Mouse (Mus musculus) heart, embryonic 11.5 days (tissue): ENCODE data around the gene Matn3. TPM values are rescaled to one million over a fixed set of nuclear protein-coding genes. Genes with fewer than 3 reads are reported as not detected.
"Not testable (repeated sequence)": the region's sequence is repeated elsewhere in the genome, so short reads cannot be mapped to it uniquely, and the experiment has no call there.

Experiments used
- ATAC-seq: fragments of 200-750 bp; cut with Nextera tagmentation; replicated peaks from 2 replicates; pipeline ENCODE4 v1.8.0; 2017; ENCODE audit warnings: moderate library complexity; ENCODE audit not compliant: insufficient number of reproducible peaks, low FRiP score, low TSS enrichment
- H3K27ac ChIP-seq: fragments of 300-500 bp; sonication (generic); 2 replicates; pipeline ENCODE4 v1.5.1; 2014; ENCODE audit warnings: mild to moderate bottlenecking, low read depth, low read length
- H3K27me3 ChIP-seq: fragments of 300-500 bp; sonication (generic); 2 replicates; pipeline ENCODE4 v1.6.1; 2014; ENCODE audit warnings: mild to moderate bottlenecking, low read length, mixed read lengths; ENCODE audit not compliant: control insufficient read depth, insufficient read depth
- H3K36me3 ChIP-seq: fragments of 300-500 bp; sonication (generic); 2 replicates; pipeline ENCODE4 v1.6.1; 2014; ENCODE audit warnings: mild to moderate bottlenecking, low read length, moderate library complexity, mixed read lengths; ENCODE audit not compliant: control insufficient read depth, insufficient read depth
- H3K4me1 ChIP-seq: fragments of 300-500 bp; sonication (generic); 2 replicates; pipeline ENCODE4 v1.6.1; 2014; ENCODE audit warnings: low read length; ENCODE audit not compliant: control insufficient read depth, insufficient read depth
- H3K4me2 ChIP-seq: fragments of 300-500 bp; sonication (generic); 2 replicates; pipeline ENCODE4 v1.6.1; 2014; ENCODE audit warnings: mild to moderate bottlenecking, moderate library complexity
- H3K4me3 ChIP-seq: fragments of 300-500 bp; sonication (generic); 2 replicates; pipeline ENCODE4 v1.5.1; 2014; ENCODE audit warnings: low read depth, low read length
- H3K9ac ChIP-seq: fragments of 300-500 bp; sonication (generic); 2 replicates; pipeline ENCODE4 v1.6.1; 2014; ENCODE audit warnings: mild to moderate bottlenecking, low read depth, low read length, moderate library complexity
- H3K9me3 ChIP-seq: fragments of 300-500 bp; sonication (generic); replicated peaks from 2 replicates; pipeline ENCODE4 v1.6.1; 2016; ENCODE audit warnings: low read length; ENCODE audit not compliant: control insufficient read depth
- WGBS: fragments of 180-500 bp; shearing (Covaris S2); extraction: QIAGEN DNeasy Blood & Tissue Kit; methylation state at CpG from one replicate; pipeline ENCODE4 v1.1.7; 2014; ENCODE audit not compliant: insufficient replicate concordance; 5-methylcytosine and 5-hydroxymethylcytosine counted together
- polyA plus RNA-seq: library from polyadenylated mRNA; unstranded; fragments of >200 nt; fragmentation: Nextera tagmentation; extraction: Ambion mirVana; gene quantifications from 2 replicates; pipeline ENCODE4 v1.2.1, GENCODE M21; 2014

Matn3 gene
- polyA plus RNA-seq, 1 experiment from 2014 or later = 0.67 TPM

DNA sequence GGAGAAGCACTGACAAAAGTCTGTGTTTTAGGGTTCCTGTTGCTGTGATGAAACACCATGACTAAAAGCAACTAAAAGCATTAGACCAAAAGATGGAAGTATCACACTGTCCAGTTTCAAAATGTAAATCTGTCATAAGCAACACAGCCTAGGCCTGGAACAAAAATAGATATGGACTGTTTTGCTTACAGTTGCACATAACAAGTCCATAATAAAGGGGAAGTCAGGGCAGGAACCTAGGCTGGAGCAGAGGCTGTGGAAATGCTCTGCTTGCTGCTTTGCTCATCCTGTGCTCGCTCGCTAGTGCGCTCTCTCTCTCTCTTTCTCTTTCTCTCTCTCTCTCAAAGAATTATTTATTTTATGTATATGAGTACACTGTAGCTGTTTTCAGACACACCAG lies 20.1 kb upstream of the Matn3 start:
- Histone ChIP-seq H3K27ac (no peak overlapping the region), H3K4me3 (no peak overlapping the region), H3K4me1 (peaks cover 40% of the 10 kb centered on the region)

DNA sequence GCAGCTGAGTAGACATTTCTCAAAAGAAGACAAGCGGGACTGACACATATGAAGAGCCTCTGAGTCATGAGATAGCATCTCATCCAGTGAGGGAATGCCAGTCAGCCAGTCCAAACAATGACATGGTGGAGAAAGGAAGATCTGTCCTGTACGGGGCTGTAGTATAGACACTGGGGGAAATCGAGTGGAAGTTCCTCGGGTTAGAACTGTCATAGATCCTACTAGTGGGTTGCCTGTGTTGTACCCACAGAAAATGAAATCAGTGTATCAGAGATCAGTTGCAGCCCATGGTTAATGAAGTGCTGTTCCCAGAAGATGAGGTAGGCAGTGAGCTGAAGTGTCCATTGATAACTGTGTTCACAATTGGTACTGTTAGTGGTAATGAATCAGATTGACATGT lies 19.0 kb upstream of the Matn3 start:
- peaks cover 33% of the 10 kb centered on the region for H3K4me1 ChIP-seq
- H3K27ac ChIP-seq = no peak overlapping the region
- no peak overlapping the region for H3K4me3 ChIP-seq
- no peak overlapping the region for H3K9ac ChIP-seq
- H3K9me3 ChIP-seq = no peaks in the 10 kb centered on the region
- no peak overlapping the region for H3K4me2 ChIP-seq
- no peaks in the 10 kb centered on the region for H3K27me3 ChIP-seq
- no peak for ATAC-seq
- peaks cover 4% of the 10 kb centered on the region for H3K36me3 ChIP-seq
- WGBS = 75% methylated on average over 4 of the region's 4 CpGs

More for the DNA sequence above, 20.1 kb upstream of the Matn3 start:
- H3K9me3 ChIP-seq = no peaks in the 10 kb centered on the region
- H3K27me3 ChIP-seq = no peaks in the 10 kb centered on the region
- H3K4me2 ChIP-seq = no peak overlapping the region
- H3K36me3 ChIP-seq = peaks cover 2% of the 10 kb centered on the region; the same call in 1 of the 2 replicates
- 95% methylated on average over 3 of the region's 3 CpGs for WGBS
- no peak overlapping the region for H3K9ac ChIP-seq
- no peak for ATAC-seq

DNA sequence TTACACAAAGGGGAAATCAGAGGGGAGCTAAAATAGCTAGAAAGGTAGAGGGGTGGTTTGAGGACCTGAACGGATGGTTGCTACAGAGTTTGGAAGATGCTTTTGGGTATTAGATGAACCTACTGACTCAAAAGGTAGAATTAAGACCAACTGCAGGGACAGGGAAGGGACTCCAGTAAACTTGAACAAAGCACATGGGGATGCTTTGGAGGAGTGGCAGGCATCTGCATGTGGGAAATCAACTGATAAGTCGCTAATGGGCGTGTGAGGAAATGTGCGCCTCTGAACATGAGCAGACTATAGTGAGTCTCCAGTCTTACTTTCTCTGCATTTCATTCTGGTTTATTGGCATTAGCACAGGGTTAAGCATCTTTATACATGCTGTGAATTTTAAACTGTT lies 16.6 kb upstream of the Matn3 start:
- WGBS = 70% methylated on average over 4 of the region's 4 CpGs
- Histone ChIP-seq H3K9ac (no peak overlapping the region), H3K36me3 (peaks cover 10% of the 10 kb centered on the region), H3K9me3 (no peaks in the 10 kb centered on the region), H3K4me2 (no peak overlapping the region), H3K4me1 (peaks cover 22% of the 10 kb centered on the region), H3K27me3 (no peaks in the 10 kb centered on the region), H3K27ac (no peak overlapping the region), H3K4me3 (no peak overlapping the region)
- no peak for ATAC-seq

DNA sequence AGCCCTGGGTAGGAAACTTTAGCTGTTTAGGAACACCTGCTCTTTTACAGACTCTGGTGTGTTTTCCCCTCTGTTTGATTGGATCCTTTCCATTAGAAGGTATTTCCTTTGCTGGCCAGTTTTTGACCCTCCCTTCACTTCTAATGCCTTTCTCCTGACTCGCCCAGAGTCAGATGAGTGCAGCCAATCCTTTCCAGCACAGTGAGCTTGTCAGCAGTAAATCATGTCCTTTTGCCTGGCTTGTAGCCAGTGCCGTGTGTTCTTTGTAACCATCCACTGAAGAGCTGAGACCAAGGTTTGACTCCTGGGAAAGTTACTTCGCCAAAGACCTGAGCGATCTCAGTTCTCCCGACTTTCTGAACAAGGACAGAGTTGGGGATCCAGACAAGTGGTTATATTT lies 12.4 kb upstream of the Matn3 start:
- Histone ChIP-seq H3K4me2 (no peak overlapping the region), H3K4me1 (peaks cover 7% of the 10 kb centered on the region; the same call in 1 of the 2 replicates), H3K27me3 (no peaks in the 10 kb centered on the region), H3K9ac (no peak overlapping the region; the same call in 1 of the 2 replicates), H3K4me3 (no peak overlapping the region), H3K27ac (no peak overlapping the region), H3K36me3 (peaks cover 26% of the 10 kb centered on the region), H3K9me3 (no peaks in the 10 kb centered on the region)
- ATAC-seq = no peak
- WGBS = 76% methylated on average over 5 of the region's 5 CpGs

DNA sequence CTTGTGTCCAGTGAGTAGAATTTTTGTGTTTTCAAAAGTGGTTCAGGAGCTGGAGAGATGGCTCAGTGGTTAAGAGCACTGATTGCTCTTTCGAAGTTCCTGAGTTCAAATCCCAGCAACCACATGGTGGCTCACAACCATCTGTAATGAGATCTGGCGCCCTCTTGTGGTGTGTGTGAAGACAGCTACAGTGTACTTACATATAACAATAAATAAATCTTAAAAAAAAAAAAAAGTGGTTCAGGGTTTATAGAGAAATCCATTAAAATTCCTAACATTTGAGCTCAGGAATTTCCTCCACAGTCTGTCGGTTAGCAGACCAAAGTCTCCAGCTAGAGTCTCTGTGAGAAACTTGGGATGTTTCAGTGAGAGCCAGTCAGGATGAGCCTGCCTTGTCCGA lies 11.5 kb upstream of the Matn3 start:
- 77% methylated on average over 4 of the region's 4 CpGs for WGBS
- H3K27me3 ChIP-seq, H3K4me1 ChIP-seq, H3K4me3 ChIP-seq, H3K9ac ChIP-seq, H3K4me2 ChIP-seq, H3K9me3 ChIP-seq, H3K27ac ChIP-seq, ATAC-seq: not testable (repeated sequence)
- H3K36me3 ChIP-seq = peaks cover 25% of the 10 kb centered on the region

DNA sequence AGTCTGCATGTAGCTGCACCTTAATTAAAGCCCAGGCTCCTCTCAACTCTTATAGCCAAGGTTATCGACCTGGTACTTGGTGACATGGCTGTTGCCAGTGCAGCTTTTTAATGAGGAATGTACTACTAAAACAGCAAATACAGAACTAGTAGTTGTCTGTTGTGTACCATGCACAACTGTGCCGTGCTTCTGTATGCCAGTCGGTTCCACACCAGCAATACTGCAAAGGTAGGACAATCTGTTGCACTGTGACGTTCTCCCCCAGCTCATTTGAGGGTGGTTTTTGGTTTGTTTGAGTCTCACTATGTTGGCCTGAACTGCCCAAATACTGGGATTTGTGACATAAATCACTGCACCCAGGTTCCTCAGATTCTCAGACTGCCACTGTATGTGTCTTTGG lies 8.2 kb upstream of the Matn3 start:
- ATAC-seq = no peak
- H3K9ac ChIP-seq = no peak overlapping the region
- no peak overlapping the region for H3K4me3 ChIP-seq
- WGBS = 93% methylated on average over 4 of the region's 4 CpGs
- H3K36me3 ChIP-seq = peaks cover 21% of the 10 kb centered on the region
- no peaks in the 10 kb centered on the region for H3K9me3 ChIP-seq
- no peak overlapping the region for H3K27ac ChIP-seq
- no peaks in the 10 kb centered on the region for H3K27me3 ChIP-seq
- no peaks in the 10 kb centered on the region for H3K4me1 ChIP-seq
- no peak overlapping the region for H3K4me2 ChIP-seq

DNA sequence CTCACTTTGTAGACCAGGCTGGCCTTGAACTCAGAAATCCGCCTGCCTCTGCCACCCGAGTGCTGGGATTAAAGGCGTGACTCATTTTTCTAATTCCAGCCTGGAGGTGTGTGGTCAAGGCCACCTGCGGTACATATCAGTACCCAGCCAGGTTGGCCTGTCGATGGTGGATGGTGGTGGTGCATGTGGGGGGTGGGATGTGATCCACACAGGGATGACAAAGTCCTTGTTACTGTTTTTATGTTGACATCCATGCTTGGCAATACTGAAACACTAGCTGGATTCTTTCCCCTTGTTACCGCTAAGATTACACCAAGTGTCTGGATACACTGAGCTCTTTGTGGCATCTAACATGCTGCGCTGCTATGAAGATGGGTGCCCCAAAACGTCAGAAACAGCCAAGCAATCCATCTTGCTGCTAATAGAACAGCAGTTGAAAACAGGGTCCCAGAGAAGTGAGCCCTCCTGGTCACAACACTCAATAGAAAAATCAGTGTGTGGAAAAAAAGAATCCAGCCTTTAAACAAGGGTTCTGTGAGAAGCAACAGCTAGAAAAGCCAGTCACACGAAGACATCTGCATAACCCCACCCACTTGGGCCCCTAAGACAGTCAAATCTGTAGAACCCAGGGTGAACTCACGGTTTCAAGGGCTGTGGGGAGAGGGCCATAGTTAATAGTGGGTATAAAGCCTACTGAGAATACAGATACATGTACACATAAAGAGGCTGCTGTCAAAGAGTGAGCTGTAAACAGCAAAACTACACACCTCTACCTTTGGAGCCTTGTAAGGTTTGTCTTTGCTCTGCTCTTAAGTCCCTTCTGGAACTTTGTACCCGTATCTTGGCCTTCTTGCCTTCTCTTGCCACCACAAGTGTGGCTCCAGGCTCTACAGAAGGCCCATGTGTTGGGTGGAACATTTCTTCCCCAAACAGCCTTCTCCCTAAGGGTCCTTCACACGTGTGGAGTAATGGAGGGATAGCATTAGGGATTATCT lies 7.4 kb upstream of the Matn3 start:
- H3K27me3 ChIP-seq = no peaks in the 10 kb centered on the region
- H3K9me3 ChIP-seq = no peaks in the 10 kb centered on the region
- H3K36me3 ChIP-seq = peaks cover 21% of the 10 kb centered on the region
- H3K4me3 ChIP-seq = no peak overlapping the region
- H3K9ac ChIP-seq = no peak overlapping the region
- no peak for ATAC-seq
- H3K4me2 ChIP-seq = no peak overlapping the region
- no peaks in the 10 kb centered on the region for H3K4me1 ChIP-seq
- WGBS = 64% methylated on average over 12 of the region's 12 CpGs
- H3K27ac ChIP-seq = no peak overlapping the region

DNA sequence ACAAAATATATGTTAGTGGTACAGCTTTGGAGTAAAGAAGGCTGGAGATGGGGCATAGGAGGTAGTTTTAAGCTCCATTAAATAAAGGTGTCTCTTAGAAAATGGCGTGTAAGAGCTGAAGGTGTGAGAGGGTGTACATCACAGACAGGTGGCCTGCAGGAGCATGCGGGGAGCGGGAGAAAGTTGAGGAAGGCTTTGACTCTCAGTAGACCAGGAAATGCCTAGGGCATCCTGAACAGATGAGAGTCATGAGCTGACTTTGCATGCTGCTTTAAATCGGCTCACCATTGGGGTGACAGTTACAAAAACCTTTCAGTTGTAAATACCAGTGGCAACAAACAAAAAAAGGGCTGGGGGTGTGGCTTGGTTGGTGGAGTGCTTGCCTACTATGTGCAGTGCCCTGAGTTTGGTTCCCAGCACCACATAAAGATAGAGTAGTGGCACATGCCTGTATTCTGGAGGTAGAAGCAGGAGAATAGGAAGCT lies 6.6 kb upstream of the Matn3 start:
- WGBS = 69% methylated on average over 4 of the region's 4 CpGs
- no peak overlapping the region for H3K4me3 ChIP-seq
- H3K4me1 ChIP-seq = no peaks in the 10 kb centered on the region
- H3K4me2 ChIP-seq = no peak overlapping the region
- no peak overlapping the region for H3K27ac ChIP-seq
- H3K27me3 ChIP-seq = no peaks in the 10 kb centered on the region
- ATAC-seq = no peak
- H3K9ac ChIP-seq = no peak overlapping the region
- no peaks in the 10 kb centered on the region for H3K9me3 ChIP-seq
- peaks cover 16% of the 10 kb centered on the region for H3K36me3 ChIP-seq
